Mouse (Mus musculus): ENCODE data around the gene Hinfp. TPM values are rescaled to one million over a fixed set of nuclear protein-coding genes. Genes with fewer than 3 reads are reported as not detected.
A peak's percentile ranks its signal among the peaks of the same experiment; 100 is the strongest.
"Not testable (repeated sequence)": the region's sequence is repeated elsewhere in the genome, so short reads cannot be mapped to it uniquely, and the experiment has no call there.

Hinfp gene
- polyA plus RNA-seq, 1 experiment from 2014 or later: 12.1 TPM

- Histone ChIP-seq H3K4me2 (ENCODE audit: low read length) (no peak overlapping the region), H3K27ac (replicated peaks in 1 of 2; ENCODE audit: control insufficient read depth in 1 of 2, insufficient read depth in 1 of 2, low read depth in 2 of 2, low read length in 2 of 2) (no peak overlapping the region), H3K4me1 (ENCODE audit: control insufficient read depth in 2 of 2, insufficient read depth in 2 of 2, low read length in 2 of 2) (peaks cover 6 to 7% of the 10 kb centered on the region in 2 experiments; a peak in 3 of 4 replicates), H3K36me3 (ENCODE audit: control insufficient read depth, insufficient read depth, low read length) (peaks cover 22% of the 10 kb centered on the region), H3K9me3 (ENCODE audit: control insufficient read depth, low read length) (no peaks in the 10 kb centered on the region), H3K27me3 (ENCODE audit: control insufficient read depth, insufficient read depth, low read length) (no peaks in the 10 kb centered on the region), H3K4me3 (ENCODE audit: control insufficient read depth in 1 of 2, insufficient read depth in 1 of 2, low read depth in 1 of 2, low read length in 2 of 2) (no peak overlapping the region), H3K9ac (ENCODE audit: low read length) (no peak overlapping the region)
- ATAC-seq (ENCODE audit: insufficient number of reproducible peaks, insufficient read depth, low FRiP score, low read depth): no peak
- 66% methylated on average over 3 of the region's 3 CpGs for WGBS
These were observed 4.3 kb upstream of the Hinfp start for GRCm38 (mm10) chr9:44309756-44310155.

GRCm38 (mm10) chr9:44307248-44307647 lies 1.8 kb upstream of the Hinfp start:
- no peak overlapping the region for H3K4me3 ChIP-seq (ENCODE audit: control insufficient read depth in 1 of 2, insufficient read depth in 1 of 2, low read depth in 1 of 2, low read length in 2 of 2)
- no peaks in the 10 kb centered on the region for H3K27me3 ChIP-seq (ENCODE audit: control insufficient read depth, insufficient read depth, low read length)
- WGBS: 84% methylated on average over 2 of the region's 2 CpGs
- H3K9ac ChIP-seq (ENCODE audit: low read length): no peak overlapping the region
- H3K27ac ChIP-seq (replicated peaks in 1 of 2; ENCODE audit: control insufficient read depth in 1 of 2, insufficient read depth in 1 of 2, low read depth in 2 of 2, low read length in 2 of 2): no peak overlapping the region
- H3K9me3 ChIP-seq (ENCODE audit: control insufficient read depth, low read length): no peaks in the 10 kb centered on the region
- H3K4me2 ChIP-seq (ENCODE audit: low read length): no peak overlapping the region
- H3K36me3 ChIP-seq (ENCODE audit: control insufficient read depth, insufficient read depth, low read length): peaks cover 10% of the 10 kb centered on the region
- ATAC-seq (ENCODE audit: insufficient number of reproducible peaks, insufficient read depth, low FRiP score, low read depth): no peak
- H3K4me1 ChIP-seq (ENCODE audit: control insufficient read depth in 2 of 2, insufficient read depth in 2 of 2, low read length in 2 of 2): peaks cover 8 to 18% of the 10 kb centered on the region in 2 experiments

GRCm38 (mm10) chr9:44306532-44306931 lies 1.1 kb upstream of the Hinfp start:
- H3K27ac ChIP-seq (replicated peaks in 1 of 2; ENCODE audit: control insufficient read depth in 1 of 2, insufficient read depth in 1 of 2, low read depth in 2 of 2, low read length in 2 of 2): no peak overlapping the region
- H3K9me3 ChIP-seq (ENCODE audit: control insufficient read depth, low read length): no peaks in the 10 kb centered on the region
- no peak overlapping the region for H3K4me3 ChIP-seq (ENCODE audit: control insufficient read depth in 1 of 2, insufficient read depth in 1 of 2, low read depth in 1 of 2, low read length in 2 of 2)
- H3K9ac ChIP-seq (ENCODE audit: low read length): no peak overlapping the region
- H3K4me1 ChIP-seq (ENCODE audit: control insufficient read depth in 2 of 2, insufficient read depth in 2 of 2, low read length in 2 of 2): peaks cover 8 to 18% of the 10 kb centered on the region in 2 experiments
- peaks cover 17% of the 10 kb centered on the region for H3K36me3 ChIP-seq (ENCODE audit: control insufficient read depth, insufficient read depth, low read length)
- no peak for ATAC-seq (ENCODE audit: insufficient number of reproducible peaks, insufficient read depth, low FRiP score, low read depth)
- H3K27me3 ChIP-seq (ENCODE audit: control insufficient read depth, insufficient read depth, low read length): no peaks in the 10 kb centered on the region
- 84% methylated on average over 6 of the region's 6 CpGs for WGBS
- no peak overlapping the region for H3K4me2 ChIP-seq (ENCODE audit: low read length)

GRCm38 (mm10) chr9:44300001-44300400 lies 5.5 kb downstream of the Hinfp start:
- not testable (repeated sequence) for H3K27ac ChIP-seq (replicated peaks in 1 of 2; ENCODE audit: control insufficient read depth in 1 of 2, insufficient read depth in 1 of 2, low read depth in 2 of 2, low read length in 2 of 2); H3K27me3 ChIP-seq (ENCODE audit: control insufficient read depth, insufficient read depth, low read length); H3K9ac ChIP-seq (ENCODE audit: low read length); ATAC-seq (ENCODE audit: insufficient number of reproducible peaks, insufficient read depth, low FRiP score, low read depth); H3K4me2 ChIP-seq (ENCODE audit: low read length); H3K4me3 ChIP-seq (ENCODE audit: control insufficient read depth in 1 of 2, insufficient read depth in 1 of 2, low read depth in 1 of 2, low read length in 2 of 2); H3K9me3 ChIP-seq (ENCODE audit: control insufficient read depth, low read length)
- WGBS: 96% methylated on average over 3 of the region's 3 CpGs
- Histone ChIP-seq H3K4me1 (ENCODE audit: control insufficient read depth in 2 of 2, insufficient read depth in 2 of 2, low read length in 2 of 2) (peaks cover 2 to 12% of the 10 kb centered on the region in 2 experiments; a peak in 3 of 4 replicates), H3K36me3 (ENCODE audit: control insufficient read depth, insufficient read depth, low read length) (peaks cover 80% of the 10 kb centered on the region)

- Histone ChIP-seq H3K36me3 (ENCODE audit: control insufficient read depth, insufficient read depth, low read length) (peaks cover 68% of the 10 kb centered on the region), H3K4me1 (ENCODE audit: control insufficient read depth in 2 of 2, insufficient read depth in 2 of 2, low read length in 2 of 2) (peaks cover 8 to 14% of the 10 kb centered on the region in 2 experiments), H3K9ac (ENCODE audit: low read length) (no peak overlapping the region), H3K27me3 (ENCODE audit: control insufficient read depth, insufficient read depth, low read length) (peaks cover 10% of the 10 kb centered on the region; the same call in 1 of the 2 replicates), H3K4me3 (ENCODE audit: control insufficient read depth in 1 of 2, insufficient read depth in 1 of 2, low read depth in 1 of 2, low read length in 2 of 2) (no peak overlapping the region), H3K27ac (replicated peaks in 1 of 2; ENCODE audit: control insufficient read depth in 1 of 2, insufficient read depth in 1 of 2, low read depth in 2 of 2, low read length in 2 of 2) (no peak overlapping the region), H3K9me3 (ENCODE audit: control insufficient read depth, low read length) (no peaks in the 10 kb centered on the region), H3K4me2 (ENCODE audit: low read length) (no peak overlapping the region)
- no peak for ATAC-seq (ENCODE audit: insufficient number of reproducible peaks, insufficient read depth, low FRiP score, low read depth)
- 69% methylated on average over 3 of the region's 3 CpGs for WGBS
These were observed 13.0 kb downstream of the Hinfp start for GRCm38 (mm10) chr9:44292490-44292889.

GRCm38 (mm10) chr9:44288959-44289291 lies 16.5 kb downstream of the Hinfp start:
- no peak for ATAC-seq (ENCODE audit: insufficient number of reproducible peaks, insufficient read depth, low FRiP score, low read depth)
- no peaks in the 10 kb centered on the region for H3K9me3 ChIP-seq (ENCODE audit: control insufficient read depth, low read length)
- WGBS: 8% methylated on average over 11 of the region's 11 CpGs
- peak overlapping the region; percentile 97 for H3K4me2 ChIP-seq (ENCODE audit: low read length)
- H3K9ac ChIP-seq (ENCODE audit: low read length): no peak overlapping the region
- H3K4me3 ChIP-seq (ENCODE audit: control insufficient read depth in 1 of 2, insufficient read depth in 1 of 2, low read depth in 1 of 2, low read length in 2 of 2): peak overlapping the region in 1 of 2 experiments; percentile 66; a peak in 1 of 4 replicates
- peaks cover 10 to 20% of the 10 kb centered on the region in 2 experiments for H3K4me1 ChIP-seq (ENCODE audit: control insufficient read depth in 2 of 2, insufficient read depth in 2 of 2, low read length in 2 of 2)
- H3K27ac ChIP-seq (replicated peaks in 1 of 2; ENCODE audit: control insufficient read depth in 1 of 2, insufficient read depth in 1 of 2, low read depth in 2 of 2, low read length in 2 of 2): no peak overlapping the region
- H3K36me3 ChIP-seq (ENCODE audit: control insufficient read depth, insufficient read depth, low read length): peaks cover 35% of the 10 kb centered on the region
- H3K27me3 ChIP-seq (ENCODE audit: control insufficient read depth, insufficient read depth, low read length): peaks cover 17% of the 10 kb centered on the region

GRCm38 (mm10) chr9:44288076-44288958 lies 17.2 kb downstream of the Hinfp start, which contains the start of gene Abcg4:
TSS of gene Abcg4 (minus strand) at chr9:44288615.
- Histone ChIP-seq H3K4me2 (ENCODE audit: low read length) (peak within 1 kb of the TSS; percentile 97), H3K27ac (replicated peaks in 1 of 2; ENCODE audit: control insufficient read depth in 1 of 2, insufficient read depth in 1 of 2, low read depth in 2 of 2, low read length in 2 of 2) (no peak within 1 kb of the TSS), H3K9ac (ENCODE audit: low read length) (peak within 1 kb of the TSS; percentile 73), H3K4me1 (ENCODE audit: control insufficient read depth in 2 of 2, insufficient read depth in 2 of 2, low read length in 2 of 2) (peaks cover 10 to 20% of the 10 kb centered on the region in 2 experiments), H3K9me3 (ENCODE audit: control insufficient read depth, low read length) (no peaks in the 10 kb centered on the region), H3K4me3 (ENCODE audit: control insufficient read depth in 1 of 2, insufficient read depth in 1 of 2, low read depth in 1 of 2, low read length in 2 of 2) (peak within 1 kb of the TSS; percentile 53 to 66), H3K36me3 (ENCODE audit: control insufficient read depth, insufficient read depth, low read length) (peaks cover 29% of the 10 kb centered on the region), H3K27me3 (ENCODE audit: control insufficient read depth, insufficient read depth, low read length) (peaks cover 17% of the 10 kb centered on the region)
- peak; percentile 45; the same call in 1 of the 2 replicates for ATAC-seq (ENCODE audit: insufficient number of reproducible peaks, insufficient read depth, low FRiP score, low read depth)
- 1% methylated on average over 38 of the region's 38 CpGs for WGBS

All from heart, embryonic 14.5 days (tissue).